Mouse (Mus musculus): ENCODE data around the gene Bysl. TPM values are rescaled to one million over a fixed set of nuclear protein-coding genes. Genes with fewer than 3 reads are reported as not detected.
A peak's percentile ranks its signal among the peaks of the same experiment; 100 is the strongest.
"Not testable (repeated sequence)": the region's sequence is repeated elsewhere in the genome, so short reads cannot be mapped to it uniquely, and the experiment has no call there.

The Bysl gene
- 43.2 and 45.4 TPM in 2 replicates for polyA plus RNA-seq (2016; fragmentation: Nextera tagmentation; extraction: Ambion mirVana)

DNA sequence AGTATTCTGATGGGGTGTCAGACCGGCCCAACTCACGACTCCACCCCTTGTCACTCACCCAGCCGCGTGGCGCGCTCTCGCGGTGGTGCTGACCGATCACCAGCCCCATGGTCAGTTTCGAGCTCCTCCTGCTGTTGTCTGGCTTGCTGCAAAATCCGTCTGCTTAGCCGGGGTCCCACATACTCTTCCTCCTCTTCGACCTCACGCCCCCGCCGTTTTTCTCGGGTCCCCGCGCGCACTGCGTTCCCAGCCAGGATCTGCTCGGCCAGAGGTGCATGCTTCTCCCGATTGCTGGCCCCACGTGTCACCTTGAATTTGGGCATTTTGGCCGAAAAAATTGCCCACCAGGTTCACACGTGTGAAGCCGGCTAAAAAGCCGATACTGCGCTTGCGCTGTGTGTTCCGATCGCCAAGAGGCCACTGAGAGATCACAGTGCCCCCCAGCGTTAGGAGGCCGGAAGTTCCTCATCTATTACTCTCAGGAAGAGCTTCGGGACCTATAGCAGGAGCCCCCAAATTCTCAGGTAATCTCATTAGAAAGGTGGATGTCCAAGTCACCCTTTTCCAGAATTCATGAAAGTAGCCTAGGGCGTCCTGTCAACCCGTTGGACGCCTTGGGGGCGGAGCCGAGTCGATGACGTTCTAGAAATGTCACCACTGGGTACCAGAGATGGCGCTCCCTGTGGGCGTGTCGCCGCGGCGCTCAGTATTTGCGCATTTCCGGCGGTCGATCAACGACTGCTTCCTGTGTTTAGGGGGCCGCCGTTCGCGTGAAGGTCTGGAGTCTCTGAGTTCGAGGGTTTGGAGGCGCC lies at the start of gene Bysl, which contains the start of the genes Med20 and Gm20517:
TSS of gene Bysl (minus strand) at position 644 of the 812 bp plus-strand sequence.
TSS of gene Med20 (plus strand) at position 734 of the 812 bp plus-strand sequence.
TSS of gene Gm20517 (plus strand) at position 741 of the 812 bp plus-strand sequence.
- peaks cover 28% of the 10 kb centered on the region for H3K4me1 ChIP-seq
- no peaks in the 10 kb centered on the region for H3K9me3 ChIP-seq
- peak within 1 kb of the TSS; percentile 86 for H3K27ac ChIP-seq
- H3K36me3 ChIP-seq (replicated peaks) = peaks cover 66% of the 10 kb centered on the region
- WGBS = under 1% methylated on average over 59 of the region's 59 CpGs
- peak within 1 kb of the TSS; percentile 88 for H3K4me3 ChIP-seq
- no peaks in the 10 kb centered on the region for H3K27me3 ChIP-seq (ENCODE audit: poor library complexity, severe bottlenecking)
- peak; percentile 98 for DNase-seq (ENCODE audit: extremely low spot score, low spot score)

DNA sequence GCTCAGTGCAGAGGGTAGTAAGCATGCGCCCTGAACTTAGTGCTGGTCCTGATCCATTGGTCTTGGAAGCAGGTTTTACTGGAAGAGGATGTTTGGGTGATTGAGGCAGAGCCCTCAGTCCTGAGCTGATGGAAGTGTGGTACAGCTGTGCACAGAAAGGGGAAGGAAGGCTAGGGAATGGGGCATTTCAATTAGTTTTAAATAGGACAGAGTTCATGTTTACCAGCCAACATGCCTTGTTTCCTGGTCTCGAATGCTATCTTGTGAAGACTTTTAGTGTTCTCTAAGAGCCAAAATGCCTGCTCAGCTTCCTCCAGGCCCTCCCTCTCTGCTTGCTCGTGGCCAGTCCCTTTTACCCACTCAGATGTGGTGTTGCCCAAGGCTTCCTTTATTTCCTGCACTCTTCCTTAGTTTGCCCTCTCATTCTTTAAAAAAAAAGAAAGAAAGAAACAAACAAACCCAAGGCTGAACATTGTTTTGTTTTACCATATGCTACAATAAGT lies 47.5 kb upstream of the Bysl start:
- 88% methylated on average over 3 of the region's 3 CpGs for WGBS

DNA sequence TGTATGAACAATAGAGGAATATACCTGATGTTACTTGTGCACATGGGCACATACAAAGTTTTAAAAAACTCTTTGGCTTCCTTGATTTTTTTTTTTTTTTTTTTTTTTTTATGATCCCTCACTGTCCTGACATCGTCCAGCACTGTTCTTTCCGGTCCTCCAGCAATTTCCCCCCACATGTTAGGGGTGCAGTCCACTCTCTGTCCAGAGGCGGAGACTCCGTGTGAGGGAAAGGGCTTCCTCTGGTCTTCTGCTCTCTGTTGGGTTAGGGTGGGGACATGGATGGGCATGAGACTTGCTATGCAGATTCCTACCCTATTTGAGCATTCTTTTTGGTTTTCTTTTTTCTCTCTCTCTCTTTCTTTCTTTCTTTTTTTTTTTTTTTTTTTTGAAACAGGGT lies 46.6 kb upstream of the Bysl start:
- Histone ChIP-seq H3K9me3 (no peaks in the 10 kb centered on the region), H3K4me3 (no peak overlapping the region), H3K27me3 (ENCODE audit: poor library complexity, severe bottlenecking) (no peaks in the 10 kb centered on the region), H3K27ac (no peak overlapping the region), H3K4me1 (peaks cover 16% of the 10 kb centered on the region), H3K36me3 (replicated peaks) (peaks cover 20% of the 10 kb centered on the region)
- 83% methylated on average over 4 of the region's 4 CpGs for WGBS
- DNase-seq (ENCODE audit: extremely low spot score, low spot score) = no peak

More for the DNA sequence above, 47.5 kb upstream of the Bysl start:
- Histone ChIP-seq H3K9me3 (no peaks in the 10 kb centered on the region), H3K27ac (no peak overlapping the region), H3K36me3 (replicated peaks) (peaks cover 14% of the 10 kb centered on the region), H3K27me3 (ENCODE audit: poor library complexity, severe bottlenecking) (no peaks in the 10 kb centered on the region), H3K4me3 (no peak overlapping the region), H3K4me1 (peaks cover 25% of the 10 kb centered on the region)
- no peak for DNase-seq (ENCODE audit: extremely low spot score, low spot score)

DNA sequence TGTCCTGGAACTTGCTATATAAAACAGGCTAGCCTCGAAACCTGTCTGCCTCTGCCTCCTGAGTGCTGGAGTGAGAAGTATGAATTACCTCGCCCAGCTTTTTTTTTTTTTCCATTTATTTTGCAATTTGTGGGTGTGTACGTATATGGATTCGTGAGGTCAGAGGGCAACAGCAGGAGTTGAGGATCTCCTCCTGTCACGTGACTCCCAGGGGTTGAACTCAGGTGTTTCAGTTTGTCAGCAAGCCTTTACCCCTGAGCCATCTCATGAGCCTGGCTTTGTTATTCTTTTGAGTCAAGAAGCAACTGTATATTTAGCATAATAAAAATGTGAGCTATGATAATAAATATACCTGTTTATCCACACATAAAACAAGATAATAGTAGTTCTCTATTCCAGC lies 44.4 kb upstream of the Bysl start:
- WGBS = 86% methylated on average over 5 of the region's 5 CpGs
- Histone ChIP-seq H3K4me1 (peaks cover 21% of the 10 kb centered on the region), H3K27ac (no peak overlapping the region), H3K27me3 (ENCODE audit: poor library complexity, severe bottlenecking) (no peaks in the 10 kb centered on the region), H3K9me3 (no peaks in the 10 kb centered on the region), H3K4me3 (no peak overlapping the region), H3K36me3 (replicated peaks) (peaks cover 20% of the 10 kb centered on the region)
- DNase-seq (ENCODE audit: extremely low spot score, low spot score) = no peak

DNA sequence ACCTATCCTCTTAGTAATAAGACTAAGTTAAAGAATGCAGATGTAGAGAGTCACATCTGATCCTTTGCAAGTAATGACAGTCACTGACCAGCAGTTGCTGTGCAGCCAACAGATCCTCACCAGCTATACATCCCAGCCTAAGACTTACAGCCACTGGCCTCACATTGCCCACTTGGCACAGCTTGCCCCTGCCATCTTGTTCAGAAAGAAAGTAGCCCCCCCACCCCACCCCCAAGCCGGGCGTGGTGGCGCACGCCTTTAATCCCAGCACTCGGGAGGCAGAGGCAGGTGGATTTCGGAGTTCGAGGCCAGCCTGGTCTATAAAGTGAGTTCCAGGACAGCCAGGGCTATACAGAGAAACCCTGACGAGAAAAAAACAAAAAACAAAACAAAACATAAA lies 43.1 kb upstream of the Bysl start:
- H3K36me3 ChIP-seq (replicated peaks) = peaks cover 16% of the 10 kb centered on the region
- H3K27me3 ChIP-seq (ENCODE audit: poor library complexity, severe bottlenecking); DNase-seq (ENCODE audit: extremely low spot score, low spot score); H3K9me3 ChIP-seq; H3K4me3 ChIP-seq; H3K27ac ChIP-seq: not testable (repeated sequence)
- H3K4me1 ChIP-seq = peaks cover 30% of the 10 kb centered on the region
- WGBS = 87% methylated on average over 8 of the region's 8 CpGs

DNA sequence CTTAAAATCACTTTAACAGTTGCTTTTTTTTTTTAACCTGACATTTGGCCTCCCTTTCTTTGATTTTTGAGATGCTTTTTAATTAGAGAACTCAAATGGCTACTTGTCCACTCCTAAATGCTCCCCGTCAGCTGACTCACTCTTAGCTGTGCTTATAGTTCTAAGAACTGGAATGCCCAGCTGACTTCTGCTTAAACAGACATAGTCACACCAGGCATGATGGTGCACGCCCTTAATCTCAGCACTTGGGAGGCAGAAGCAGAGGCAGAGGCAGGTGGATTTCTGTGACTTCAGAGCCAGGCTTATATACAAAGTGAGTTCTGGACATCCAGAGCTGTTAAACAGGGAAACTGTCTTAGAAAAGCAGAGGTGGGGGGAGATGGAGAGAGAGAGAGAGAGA lies 40.7 kb upstream of the Bysl start:
- Histone ChIP-seq H3K27ac (no peak overlapping the region), H3K27me3 (ENCODE audit: poor library complexity, severe bottlenecking) (no peaks in the 10 kb centered on the region), H3K9me3 (no peaks in the 10 kb centered on the region), H3K4me3 (no peak overlapping the region), H3K36me3 (replicated peaks) (peaks cover 16% of the 10 kb centered on the region), H3K4me1 (peaks cover 51% of the 10 kb centered on the region)
- no peak for DNase-seq (ENCODE audit: extremely low spot score, low spot score)
- 80% methylated on average over 2 of the region's 2 CpGs for WGBS

DNA sequence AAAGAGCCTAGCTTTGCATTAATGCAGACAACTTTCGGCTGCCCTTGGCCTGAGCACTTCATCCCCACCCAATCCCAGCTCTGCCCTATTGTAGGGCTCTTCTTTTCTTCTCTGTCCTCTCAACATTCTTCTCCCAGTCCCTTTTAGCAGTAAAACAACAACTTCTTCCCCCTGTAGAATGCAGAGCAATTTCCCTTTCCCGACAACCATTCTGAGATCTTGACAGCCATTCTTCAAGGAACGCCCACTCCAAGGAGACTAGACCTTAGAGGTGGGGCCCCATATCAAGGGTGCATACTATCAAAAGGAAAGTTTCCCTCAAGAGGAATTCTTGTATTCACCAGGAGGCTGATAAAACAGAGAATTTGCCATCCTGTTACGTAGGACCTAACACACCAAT lies 37.7 kb upstream of the Bysl start:
- peak overlapping the region; percentile 31; the same call in 1 of the 2 replicates for H3K27ac ChIP-seq
- WGBS = 56% methylated on average over 4 of the region's 4 CpGs
- DNase-seq (ENCODE audit: extremely low spot score, low spot score) = no peak

DNA sequence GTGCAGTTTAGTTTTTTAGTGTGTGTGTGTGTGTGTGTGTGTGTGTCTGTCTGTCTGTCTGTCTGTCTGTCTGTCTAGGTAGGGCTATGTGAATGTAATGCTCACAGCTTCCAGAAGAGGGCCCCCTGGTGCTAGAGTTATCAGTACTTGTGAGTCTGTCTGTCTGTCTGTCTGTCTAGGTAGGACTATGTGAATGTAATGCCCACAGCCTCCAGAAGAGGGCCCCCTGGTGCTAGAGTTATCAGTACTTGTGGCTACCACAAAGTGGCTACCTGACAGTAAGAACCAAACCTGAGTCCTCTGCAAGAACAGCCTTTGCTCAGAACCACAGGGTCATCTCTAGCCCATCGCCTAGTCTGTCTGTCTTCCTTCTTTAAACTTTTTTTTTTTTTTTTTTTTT lies 35.4 kb upstream of the Bysl start:
- H3K27ac ChIP-seq = no peak overlapping the region
- 47% methylated on average over 1 of the region's 1 CpGs for WGBS
- no peaks in the 10 kb centered on the region for H3K27me3 ChIP-seq (ENCODE audit: poor library complexity, severe bottlenecking)
- peaks cover 39% of the 10 kb centered on the region for H3K4me1 ChIP-seq
- 0 out of 2 replicates have a peak, but pooled peaks cover 4% of the 10 kb centered on the region for H3K36me3 ChIP-seq (replicated peaks)
- peak; percentile 63 for DNase-seq (ENCODE audit: extremely low spot score, low spot score)
- no peaks in the 10 kb centered on the region for H3K9me3 ChIP-seq
- no peak overlapping the region for H3K4me3 ChIP-seq

More for the DNA sequence above, 37.7 kb upstream of the Bysl start:
- H3K36me3 ChIP-seq (replicated peaks) = peaks cover 11% of the 10 kb centered on the region
- H3K9me3 ChIP-seq = no peaks in the 10 kb centered on the region
- H3K4me3 ChIP-seq = no peak overlapping the region
- H3K4me1 ChIP-seq = peaks cover 51% of the 10 kb centered on the region
- no peaks in the 10 kb centered on the region for H3K27me3 ChIP-seq (ENCODE audit: poor library complexity, severe bottlenecking)

DNA sequence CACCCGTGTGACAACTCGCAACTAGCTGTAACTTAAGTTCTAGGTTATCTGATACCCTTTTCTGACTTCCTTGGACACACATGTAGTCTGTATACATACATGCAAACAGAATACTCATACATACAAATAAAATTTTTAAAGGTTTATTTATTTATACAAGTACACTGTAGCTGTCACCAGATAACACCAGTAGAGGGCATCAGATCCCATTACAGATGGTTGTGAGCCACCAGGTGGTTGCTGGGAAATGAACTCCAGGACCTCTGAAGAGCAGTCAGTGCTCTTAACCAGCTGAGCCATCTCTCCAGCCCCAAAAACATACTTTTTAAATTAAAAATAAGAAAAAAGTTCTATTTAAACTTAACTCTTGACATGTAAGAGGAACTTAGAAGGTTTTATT lies 31.7 kb upstream of the Bysl start:
- no peaks in the 10 kb centered on the region for H3K27me3 ChIP-seq (ENCODE audit: poor library complexity, severe bottlenecking)
- H3K4me1 ChIP-seq = peaks cover 16% of the 10 kb centered on the region
- no peak overlapping the region for H3K27ac ChIP-seq
- 89% methylated on average over 2 of the region's 2 CpGs for WGBS
- no peak for DNase-seq (ENCODE audit: extremely low spot score, low spot score)
- no peaks in the 10 kb centered on the region for H3K9me3 ChIP-seq
- H3K36me3 ChIP-seq (replicated peaks) = no peaks in the 10 kb centered on the region
- no peak overlapping the region for H3K4me3 ChIP-seq

DNA sequence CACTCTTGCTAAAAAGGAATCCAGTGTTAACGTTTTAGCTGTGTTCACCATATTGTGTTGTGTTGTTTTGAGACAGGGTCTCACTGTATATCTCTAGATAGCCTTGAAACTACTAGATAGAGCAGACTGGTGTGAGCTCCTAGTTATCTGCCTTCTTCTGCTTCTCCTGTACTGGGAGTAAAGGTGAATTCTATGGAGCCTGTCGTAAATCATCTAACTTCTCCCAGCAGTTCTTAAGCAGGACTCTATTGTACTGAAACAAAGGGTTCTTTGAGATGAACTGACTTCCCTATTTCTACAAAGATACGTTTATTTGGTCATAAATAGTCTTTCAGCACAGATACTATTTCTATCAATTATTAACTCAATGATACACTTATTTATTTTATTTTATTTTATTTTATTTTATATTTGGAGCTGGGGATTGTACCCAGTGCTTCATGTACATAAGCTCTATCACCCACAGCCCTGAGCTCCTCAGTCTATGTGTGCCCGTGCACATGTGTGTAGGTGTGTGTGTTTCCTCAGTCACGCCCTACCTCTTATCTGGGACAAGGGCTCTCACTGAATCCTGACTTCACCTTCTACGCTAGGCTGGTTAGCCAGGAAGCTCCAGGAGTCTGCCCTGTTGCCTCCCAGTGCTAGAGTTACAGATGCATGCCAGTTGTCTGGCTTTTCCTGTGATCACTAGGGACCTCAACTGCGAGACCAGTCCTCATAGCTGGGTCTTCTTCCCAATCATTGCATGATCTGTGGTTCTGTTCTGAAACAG lies 22.9 kb upstream of the Bysl start:
- 83% methylated on average over 7 of the region's 7 CpGs for WGBS
- peaks cover 15% of the 10 kb centered on the region for H3K36me3 ChIP-seq (replicated peaks)
- peaks cover 41% of the 10 kb centered on the region for H3K4me1 ChIP-seq
- H3K27ac ChIP-seq = no peak overlapping the region
- no peak for DNase-seq (ENCODE audit: extremely low spot score, low spot score)
- H3K9me3 ChIP-seq = no peaks in the 10 kb centered on the region
- H3K27me3 ChIP-seq (ENCODE audit: poor library complexity, severe bottlenecking) = no peaks in the 10 kb centered on the region
- H3K4me3 ChIP-seq = no peak overlapping the region

DNA sequence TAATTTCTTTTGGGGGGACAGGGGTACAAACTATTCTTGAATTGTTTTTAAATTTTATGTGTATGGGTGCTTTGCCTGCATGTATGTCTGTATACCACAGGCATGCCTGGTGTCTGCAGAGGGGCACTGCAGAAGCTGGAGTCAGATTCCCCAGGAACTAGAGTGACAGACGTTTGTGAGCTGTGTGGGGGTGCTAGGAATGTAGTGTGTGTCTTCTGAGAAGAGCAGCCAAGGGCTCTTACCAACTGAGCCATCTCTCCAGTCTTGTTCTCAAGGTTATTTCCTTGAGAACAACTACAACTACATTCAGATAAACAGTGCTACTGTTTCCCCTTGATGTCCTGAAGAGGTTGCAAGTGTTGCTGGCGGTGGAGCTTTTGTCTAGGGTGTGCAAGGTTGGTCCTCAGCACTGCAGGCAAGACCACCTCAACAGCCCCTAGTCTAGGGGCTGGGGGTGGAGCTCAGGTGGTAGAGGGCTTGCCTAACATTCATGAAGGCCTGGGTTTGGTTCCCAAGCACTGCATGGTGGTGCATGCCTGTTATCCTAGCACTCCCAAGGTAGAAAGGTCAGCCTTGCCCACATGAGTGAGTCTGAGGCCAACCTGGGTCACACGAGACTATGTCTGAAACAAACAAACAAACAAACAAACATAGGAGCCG lies 21.0 kb upstream of the Bysl start:
- WGBS = 73% methylated on average over 4 of the region's 4 CpGs
- Histone ChIP-seq H3K9me3 (no peaks in the 10 kb centered on the region), H3K4me3 (no peak overlapping the region), H3K27ac (no peak overlapping the region), H3K27me3 (ENCODE audit: poor library complexity, severe bottlenecking) (no peaks in the 10 kb centered on the region), H3K36me3 (replicated peaks) (peaks cover 17% of the 10 kb centered on the region), H3K4me1 (peaks cover 43% of the 10 kb centered on the region)
- DNase-seq (ENCODE audit: extremely low spot score, low spot score) = no peak

DNA sequence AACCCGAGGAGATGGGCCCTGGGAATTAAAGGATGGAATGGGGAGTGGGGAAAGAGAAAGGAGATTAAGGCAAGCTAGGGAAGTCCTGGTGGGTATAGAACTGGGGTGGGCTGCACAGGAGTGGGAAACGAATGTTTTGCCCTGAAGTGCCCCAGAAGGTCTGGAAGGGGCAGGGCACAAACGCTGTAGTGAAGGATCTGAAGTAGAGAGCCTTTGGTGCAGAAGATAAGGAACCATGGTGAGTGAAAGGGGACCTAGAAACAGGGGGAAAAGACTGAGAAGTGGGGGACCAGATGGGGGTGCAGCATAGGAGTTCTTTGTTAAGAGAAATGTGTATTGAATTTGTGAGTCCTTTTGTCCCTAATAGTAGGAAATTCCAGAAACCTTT lies 19.4 kb upstream of the Bysl start, which contains the start of gene Usp49:
TSS of gene Usp49 (plus strand) at position 13 of the 388 bp plus-strand sequence.
- under 1% methylated on average over 3 of the region's 3 CpGs for WGBS
- Histone ChIP-seq H3K4me1 (peaks cover 43% of the 10 kb centered on the region), H3K27ac (peak within 1 kb of the TSS; percentile 93), H3K9me3 (no peaks in the 10 kb centered on the region), H3K36me3 (replicated peaks) (peaks cover 19% of the 10 kb centered on the region), H3K27me3 (ENCODE audit: poor library complexity, severe bottlenecking) (no peaks in the 10 kb centered on the region), H3K4me3 (peak within 1 kb of the TSS; percentile 74)
- DNase-seq (ENCODE audit: extremely low spot score, low spot score) = no peak
